ENCODE assay signal across 7 mouse cellular contexts in genomic region chr13:9882362-9883282, GRCm38 (mm10).
A peak's percentile ranks its signal among the peaks of the same experiment; 100 is the strongest.
DNase-seq lines count a peak whose midpoint lies in the region; ATAC-seq lines count a peak whose summit lies in the region.

No protein-coding gene starts in this region.

- no peaks in the 10 kb centered on the region; the same call in 1 of the 2 replicates for H3K4me1 ChIP-seq in hindbrain, embryonic 16.5 days (ENCODE audit: control insufficient read depth, insufficient read depth, low read depth, low read length)

- H3K4me2 ChIP-seq in hindbrain, embryonic 16.5 days (ENCODE audit: low read length) = peak overlapping the region; percentile 33

- H3K9me3 ChIP-seq in hindbrain, embryonic 16.5 days (ENCODE audit: control insufficient read depth, low read length) = 0 out of 2 replicates have a peak, but pooled peaks cover 2% of the 10 kb centered on the region

- H3K36me3 ChIP-seq in hindbrain, embryonic 16.5 days (ENCODE audit: control insufficient read depth, insufficient read depth, low read length) = no peaks in the 10 kb centered on the region

- 48% methylated on average over 15 of the region's 15 CpGs for WGBS in hindbrain, embryonic 16.5 days

- H3K27me3 ChIP-seq in hindbrain, embryonic 16.5 days (replicated peaks; ENCODE audit: control insufficient read depth, insufficient read depth, low read length) = no peaks in the 10 kb centered on the region

- no peak overlapping the region for H3K27ac ChIP-seq in hindbrain, embryonic 16.5 days (ENCODE audit: low read depth, low read length)

- no peak overlapping the region for H3K9ac ChIP-seq in hindbrain, embryonic 16.5 days (ENCODE audit: low read depth, low read length)

- DNase-seq in adrenal gland, adult (ENCODE audit: inconsistent age in 2 of 2, low spot score in 1 of 2) = peak; percentile 68 to 93
- peak; percentile 42 to 51 for DNase-seq in gastrocnemius, adult 8-10 months (ENCODE audit: low spot score in 2 of 2)
- peak; percentile 43 to 70 for DNase-seq in layer of hippocampus, postnatal 25 days (ENCODE audit: extremely low spot score in 1 of 2, low spot score in 1 of 2)
- DNase-seq in lung, postnatal 4 days = peak; percentile 50 to 79
- peak; percentile 84 to 88 for DNase-seq in right cerebral cortex, adult 2 months (ENCODE audit: low spot score in 2 of 2)

- peak; percentile 91 for ATAC-seq in common myeloid progenitor, adult 5-6 weeks (replicated peaks; ENCODE audit: low read depth, poor library complexity, severe bottlenecking)
- ATAC-seq in hindbrain, embryonic 16.5 days = peak; percentile 94

- H3K4me3 ChIP-seq in hindbrain, embryonic 16.5 days (ENCODE audit: low read length) = no peak overlapping the region
